Mouse (Mus musculus) forebrain, embryonic 14.5 days (tissue): ENCODE results near the gene Nr4a1. TPM values are rescaled to one million over a fixed set of nuclear protein-coding genes. Genes with fewer than 3 reads are reported as not detected.

Experiments used
- ATAC-seq: fragments of 200-750 bp; cut with Nextera tagmentation; 2 replicates; pipeline ENCODE4 v1.8.0; 2017; ENCODE audit warnings: mild to moderate bottlenecking, moderate library complexity
- DNase-seq: peaks from one replicate; pipeline ENCODE4 v3.0.0-alpha.2; 2015; ENCODE audit warnings: low spot score
- H3K27ac ChIP-seq: fragments of 300-500 bp; sonication (generic); 2 replicates; pipeline ENCODE4 v1.5.1; 2014; ENCODE audit warnings: low read depth, mild to moderate bottlenecking, control low read depth, low read length, moderate library complexity
- H3K27me3 ChIP-seq: fragments of 300-500 bp; sonication (generic); replicated peaks from 2 replicates; pipeline ENCODE4 v1.6.1; 2014; ENCODE audit warnings: low read length, control low read depth, mixed read lengths; ENCODE audit not compliant: control insufficient read depth, insufficient read depth
- H3K36me3 ChIP-seq: fragments of 300-500 bp; sonication (generic); 2 replicates; pipeline ENCODE4 v1.6.1; 2014; ENCODE audit warnings: low read length, control low read depth; ENCODE audit not compliant: control insufficient read depth, insufficient read depth
- H3K4me1 ChIP-seq: fragments of 300-500 bp; sonication (generic); 2 replicates; pipeline ENCODE4 v1.6.1; 2014; ENCODE audit warnings: antibody characterized with exemption, low read length, control low read depth; ENCODE audit not compliant: control insufficient read depth, insufficient read depth
- H3K4me2 ChIP-seq: fragments of 300-500 bp; sonication (generic); 2 replicates; pipeline ENCODE4 v1.6.1; 2014; ENCODE audit warnings: mild to moderate bottlenecking, control low read depth, low read length
- H3K4me3 ChIP-seq: fragments of 300-500 bp; sonication (generic); 2 replicates; pipeline ENCODE4 v1.5.1; 2014; ENCODE audit warnings: low read depth, low read length, control low read depth
- H3K9ac ChIP-seq: fragments of 300-500 bp; sonication (generic); 2 replicates; pipeline ENCODE4 v1.6.1; 2014; ENCODE audit warnings: mild to moderate bottlenecking, low read length, control low read depth, moderate library complexity
- H3K9me3 ChIP-seq: fragments of 300-500 bp; sonication (generic); replicated peaks from 2 replicates; pipeline ENCODE4 v1.6.1; 2016; ENCODE audit warnings: low read length, control low read depth, mixed read lengths; ENCODE audit not compliant: control insufficient read depth
- WGBS: fragments of 180-500 bp; shearing (Covaris S2); extraction: QIAGEN DNeasy Blood & Tissue Kit; methylation state at CpG from one replicate; pipeline ENCODE4 v1.1.7; 2014; 5-methylcytosine and 5-hydroxymethylcytosine counted together
- polyA plus RNA-seq: library from polyadenylated mRNA; unstranded; fragments of >200 nt; fragmentation: Nextera tagmentation; extraction: Ambion mirVana; gene quantifications from 2 replicates; pipeline ENCODE4 v1.2.1, GENCODE M21; 2014

Gene Nr4a1
- polyA plus RNA-seq, 1 experiment from 2014 or later: 2.1 TPM

DNA sequence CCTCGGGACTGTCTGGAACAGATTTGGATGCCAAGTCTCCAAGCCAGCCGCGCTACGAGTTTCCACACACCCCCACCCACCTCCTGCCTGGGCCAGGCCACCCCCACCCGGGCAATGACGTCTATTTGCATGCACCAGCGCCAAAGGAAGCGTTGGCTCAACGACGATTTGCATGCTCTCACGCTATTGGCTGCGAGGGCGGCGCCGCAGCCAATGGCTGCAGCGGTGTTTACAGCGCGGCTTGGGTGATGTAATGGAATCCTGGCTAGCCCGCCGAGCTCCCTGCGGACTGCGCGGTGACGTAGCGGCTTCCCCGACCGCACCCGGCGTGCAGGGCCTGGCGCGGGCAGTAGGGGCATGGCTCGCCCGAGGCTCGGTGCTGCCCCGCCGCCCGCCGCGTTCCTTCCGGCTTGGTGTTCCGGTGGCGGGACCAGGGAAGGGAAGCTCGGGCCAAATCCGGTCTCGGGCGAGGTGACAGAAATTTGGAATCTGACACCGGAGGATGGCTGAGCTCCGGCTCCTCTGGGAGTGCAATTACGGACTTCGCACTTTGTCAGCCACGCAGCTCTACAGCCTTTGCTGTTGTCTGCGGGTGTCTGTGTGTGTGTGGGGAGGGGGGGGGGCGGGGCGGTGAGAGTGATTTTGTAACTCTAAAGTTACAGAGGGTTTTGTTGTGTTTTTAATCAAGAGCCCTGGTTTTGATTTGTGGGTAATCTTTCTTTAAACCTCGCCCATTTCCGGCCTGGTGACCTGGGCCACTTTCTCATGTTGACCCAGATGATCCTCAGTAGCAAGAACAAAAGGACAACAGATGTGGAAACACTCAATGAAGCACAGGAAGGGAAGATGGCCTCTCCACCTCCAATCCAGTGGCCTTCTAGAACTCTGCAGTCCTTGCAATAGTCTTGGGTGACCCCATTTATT, 7.6 kb upstream of the Nr4a1 start:
- Histone ChIP-seq H3K9me3 (no peaks in the 10 kb centered on the region), H3K36me3 (no peaks in the 10 kb centered on the region), H3K4me1 (peaks cover 3% of the 10 kb centered on the region; the same call in 1 of the 2 replicates), H3K9ac (peak overlapping the region; percentile 70), H3K27me3 (no peaks in the 10 kb centered on the region), H3K27ac (peak overlapping the region; percentile 78), H3K4me2 (peak overlapping the region; percentile 65), H3K4me3 (peak overlapping the region; percentile 42)
- WGBS: 3% methylated on average over 56 of the region's 56 CpGs
- peak; percentile 99 for ATAC-seq
- DNase-seq: peak; percentile 99

DNA sequence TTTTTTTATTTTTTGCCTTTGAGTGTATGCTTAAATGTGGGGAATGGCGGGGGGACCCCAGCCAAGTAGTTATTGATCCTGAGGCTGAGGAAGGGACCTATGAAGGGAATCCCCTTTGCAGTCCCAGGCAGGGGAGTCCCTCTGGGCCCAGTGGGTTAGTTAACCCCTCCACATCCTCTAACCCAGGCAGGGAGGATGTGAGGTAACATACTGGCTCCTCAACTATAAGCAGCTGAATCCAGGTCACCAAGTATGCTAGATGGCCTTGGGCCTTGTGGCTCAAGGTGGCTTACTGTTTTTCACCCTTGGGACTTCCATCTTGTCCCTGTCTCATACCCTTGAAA, 6.9 kb upstream of the Nr4a1 start:
- WGBS: 87% methylated on average over 1 of the region's 1 CpGs
- Histone ChIP-seq H3K9ac (no peak overlapping the region; the same call in 1 of the 2 replicates), H3K27me3 (no peaks in the 10 kb centered on the region), H3K27ac (no peak overlapping the region), H3K9me3 (no peaks in the 10 kb centered on the region), H3K4me3 (peak overlapping the region; percentile 42; the same call in 1 of the 2 replicates), H3K4me1 (peaks cover 3% of the 10 kb centered on the region; the same call in 1 of the 2 replicates), H3K36me3 (no peaks in the 10 kb centered on the region), H3K4me2 (peak overlapping the region; percentile 65)
- ATAC-seq (no peak), DNase-seq (no peak)

DNA sequence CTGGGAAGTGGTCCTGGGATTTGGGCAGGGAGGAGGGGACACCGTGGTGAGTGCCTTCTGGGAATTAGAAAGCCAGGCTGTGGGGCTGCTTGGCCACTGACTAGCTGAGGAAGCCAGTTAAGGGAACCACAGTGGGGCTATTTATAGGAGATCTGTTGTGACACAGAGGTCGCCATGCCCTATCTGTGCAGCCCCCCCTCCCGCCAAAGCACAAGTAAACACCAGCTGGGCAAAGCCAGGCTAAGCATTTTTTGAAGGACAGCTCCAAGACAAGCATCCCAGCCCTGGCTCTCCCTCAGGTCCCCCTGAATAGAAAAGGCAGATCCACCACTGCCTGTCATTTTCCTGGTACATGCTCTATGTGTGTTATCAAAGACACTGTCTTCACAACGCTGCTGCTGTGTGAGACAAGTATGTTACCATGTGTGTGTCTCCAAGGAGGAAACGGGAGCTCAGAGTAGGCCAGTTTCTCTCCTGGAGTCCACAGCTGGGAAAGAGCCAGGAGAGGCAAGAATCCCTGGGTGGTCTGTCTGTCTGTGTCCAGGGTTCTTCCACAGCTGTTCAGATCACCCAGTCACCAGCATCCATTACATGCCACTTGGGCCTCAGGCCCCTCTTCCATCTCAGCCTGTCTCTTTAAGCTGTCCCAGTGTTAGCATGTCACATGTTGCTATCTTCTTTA, 5.9 kb upstream of the Nr4a1 start:
- ATAC-seq (no peak), DNase-seq (no peak)
- H3K27ac ChIP-seq: no peak overlapping the region
- no peak overlapping the region for H3K4me3 ChIP-seq
- no peaks in the 10 kb centered on the region for H3K9me3 ChIP-seq
- 70% methylated on average over 5 of the region's 5 CpGs for WGBS
- H3K27me3 ChIP-seq: no peaks in the 10 kb centered on the region
- no peaks in the 10 kb centered on the region for H3K36me3 ChIP-seq
- no peak overlapping the region for H3K4me2 ChIP-seq
- no peak overlapping the region for H3K9ac ChIP-seq
- peaks cover 3% of the 10 kb centered on the region; the same call in 1 of the 2 replicates for H3K4me1 ChIP-seq

DNA sequence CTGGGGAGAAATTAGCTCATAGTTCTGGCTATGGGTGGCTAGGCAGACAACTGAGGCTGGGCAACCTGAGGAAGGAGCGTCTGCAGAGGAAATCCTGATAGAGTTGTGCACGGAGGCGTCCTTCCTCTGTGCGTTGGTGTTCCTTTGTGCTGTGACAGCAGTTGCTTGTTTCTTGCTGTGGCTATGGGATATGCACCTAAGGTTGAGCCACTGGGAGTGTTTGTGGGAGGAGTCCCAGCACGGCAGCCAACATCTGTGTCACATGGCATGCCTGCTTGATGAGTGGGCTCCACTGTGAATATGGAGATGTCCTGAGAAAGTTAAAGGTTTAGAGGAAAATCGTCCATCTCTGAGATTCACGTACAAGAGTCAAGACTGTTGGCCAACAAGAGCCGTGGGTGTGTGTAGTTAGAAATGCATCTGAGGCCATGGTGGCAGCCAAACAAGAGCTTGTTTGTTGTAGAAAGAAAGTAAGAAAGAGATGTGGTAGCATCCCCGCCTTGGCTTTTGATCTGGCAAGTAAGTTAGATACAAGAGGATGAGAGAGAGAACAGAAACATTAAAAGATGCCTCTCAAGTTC, 3.8 kb upstream of the Nr4a1 start:
- DNase-seq (no peak), ATAC-seq (no peak)
- Histone ChIP-seq H3K4me3 (no peak overlapping the region), H3K27ac (no peak overlapping the region), H3K36me3 (no peaks in the 10 kb centered on the region), H3K9me3 (no peaks in the 10 kb centered on the region), H3K4me1 (peaks cover 6% of the 10 kb centered on the region; the same call in 1 of the 2 replicates), H3K9ac (no peak overlapping the region), H3K4me2 (no peak overlapping the region), H3K27me3 (no peaks in the 10 kb centered on the region)
- WGBS: 85% methylated on average over 9 of the region's 9 CpGs

DNA sequence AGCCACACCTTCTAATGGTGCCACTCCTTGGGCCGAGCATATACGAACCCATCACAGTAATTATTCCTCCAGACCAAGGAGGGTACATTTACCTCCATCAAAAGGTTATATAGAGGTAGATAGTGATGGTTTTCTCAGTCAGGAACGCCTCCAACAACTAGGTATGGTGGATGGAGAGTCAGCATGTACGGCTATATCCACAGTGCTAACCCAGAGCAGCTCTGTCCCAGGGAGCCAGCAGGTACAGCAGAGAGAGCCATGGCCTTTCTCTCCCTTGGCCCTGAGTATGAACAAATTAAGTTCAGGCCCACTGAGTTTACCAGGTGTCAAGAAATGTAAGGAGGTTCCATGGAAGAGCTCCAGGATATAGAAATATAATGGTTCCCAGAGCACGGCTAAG, 2.1 kb upstream of the Nr4a1 start:
- 83% methylated on average over 5 of the region's 5 CpGs for WGBS
- Histone ChIP-seq H3K4me3 (no peak overlapping the region), H3K9me3 (no peaks in the 10 kb centered on the region), H3K36me3 (no peaks in the 10 kb centered on the region), H3K4me1 (0 out of 2 replicates have a peak, but pooled peaks cover 3% of the 10 kb centered on the region), H3K27ac (no peak overlapping the region), H3K27me3 (no peaks in the 10 kb centered on the region), H3K9ac (no peak overlapping the region), H3K4me2 (no peak overlapping the region)
- no peak for DNase-seq
- ATAC-seq: no peak

DNA sequence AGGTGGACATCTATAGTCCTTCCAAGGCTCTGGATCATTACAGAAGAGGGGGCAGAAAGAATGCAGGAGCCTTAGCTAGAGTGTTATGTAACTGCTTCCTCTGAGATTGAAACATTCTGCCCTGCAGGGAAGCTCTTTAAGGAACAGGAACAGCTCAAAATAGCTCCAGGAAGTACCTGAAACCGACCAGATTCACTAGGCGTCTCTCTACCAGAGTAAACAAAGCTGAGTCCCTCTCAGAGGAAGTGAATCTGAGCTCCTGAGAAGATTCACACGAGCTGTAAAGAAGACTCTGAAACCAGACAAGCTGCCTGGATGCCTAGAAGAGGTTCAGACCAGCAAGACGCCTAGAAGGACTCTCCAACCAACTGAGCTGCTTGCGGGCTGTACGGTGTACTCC, 1.5 kb upstream of the Nr4a1 start:
- no peak for ATAC-seq
- WGBS: 87% methylated on average over 6 of the region's 6 CpGs
- no peaks in the 10 kb centered on the region for H3K9me3 ChIP-seq

DNA sequence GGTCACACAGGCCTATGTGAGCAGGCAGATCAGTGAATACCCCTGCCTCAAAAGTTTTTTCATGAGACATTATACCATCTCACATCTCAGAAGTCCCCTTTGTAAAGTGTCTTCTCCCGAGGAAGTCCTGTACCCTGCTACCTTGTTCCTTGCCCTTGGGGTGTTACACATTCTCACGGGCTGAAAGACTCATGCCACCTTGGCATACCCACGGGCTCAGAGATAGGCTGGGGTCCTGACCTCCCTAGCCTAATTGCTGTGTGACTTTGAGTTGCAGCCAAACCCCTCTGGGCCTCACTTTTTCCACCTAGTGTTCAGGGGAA, 545 bp upstream of the Nr4a1 start:
- Histone ChIP-seq H3K4me1 (0 out of 2 replicates have a peak, but pooled peaks cover 3% of the 10 kb centered on the region), H3K27me3 (no peaks in the 10 kb centered on the region), H3K36me3 (no peaks in the 10 kb centered on the region), H3K4me2 (peak overlapping the region; percentile 91), H3K4me3 (peak overlapping the region; percentile 58), H3K27ac (no peak overlapping the region), H3K9ac (peak overlapping the region; percentile 81; the same call in 1 of the 2 replicates), H3K9me3 (no peaks in the 10 kb centered on the region)
- ATAC-seq: peak; percentile 54
- whole genome bisulfite sequencing: 26% methylated on average over 3 of the region's 3 CpGs
- no peak for DNase-seq

More for the DNA sequence above, 1.5 kb upstream of the Nr4a1 start:
- Histone ChIP-seq H3K27ac (no peak overlapping the region), H3K4me2 (no peak overlapping the region), H3K4me3 (no peak overlapping the region), H3K9ac (no peak overlapping the region), H3K27me3 (no peaks in the 10 kb centered on the region), H3K36me3 (no peaks in the 10 kb centered on the region), H3K4me1 (0 out of 2 replicates have a peak, but pooled peaks cover 3% of the 10 kb centered on the region)
- DNase-seq: no peak

DNA sequence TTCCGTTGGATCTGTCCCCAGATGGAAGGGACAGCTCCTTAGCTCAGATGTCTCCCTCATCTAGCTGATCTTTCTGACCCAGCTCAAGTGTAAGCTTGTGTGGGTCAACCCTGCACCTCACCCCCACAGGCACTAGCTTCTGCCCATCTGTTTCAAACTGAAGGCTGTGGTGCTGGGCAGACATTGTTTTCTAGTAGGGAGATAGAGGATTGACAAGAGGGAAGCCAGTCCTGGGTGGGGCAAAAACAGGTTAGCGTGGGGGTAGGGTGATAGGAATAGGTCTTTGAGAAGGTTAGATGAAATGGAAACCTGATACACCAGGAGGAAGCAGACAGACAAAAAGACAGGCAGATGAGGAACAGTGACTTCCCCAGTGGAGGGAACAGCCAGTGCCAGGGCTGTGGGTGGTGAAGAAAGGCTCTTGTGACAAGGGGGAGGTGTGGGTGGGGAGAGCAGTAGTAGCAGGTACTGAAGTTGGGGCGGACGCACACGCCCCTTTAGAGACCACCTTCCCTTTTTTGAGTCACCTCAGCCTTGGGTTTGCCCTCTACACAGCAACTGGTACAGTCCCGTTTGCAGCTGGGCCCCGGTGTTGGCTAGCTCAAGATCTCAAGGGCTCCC, 1.9 kb downstream of the Nr4a1 start:
- no peaks in the 10 kb centered on the region for H3K36me3 ChIP-seq
- ATAC-seq (no peak), DNase-seq (no peak)
- H3K4me3 ChIP-seq: no peak overlapping the region
- H3K4me2 ChIP-seq: no peak overlapping the region
- no peaks in the 10 kb centered on the region for H3K9me3 ChIP-seq
- H3K27ac ChIP-seq: no peak overlapping the region
- no peaks in the 10 kb centered on the region for H3K27me3 ChIP-seq
- 0 out of 2 replicates have a peak, but pooled peaks cover 3% of the 10 kb centered on the region for H3K4me1 ChIP-seq
- 84% methylated on average over 7 of the region's 7 CpGs for WGBS
- H3K9ac ChIP-seq: no peak overlapping the region
